Mouse (Mus musculus): Measurements from ENCODE around the gene Nfix.

Nfix gene

DNA sequence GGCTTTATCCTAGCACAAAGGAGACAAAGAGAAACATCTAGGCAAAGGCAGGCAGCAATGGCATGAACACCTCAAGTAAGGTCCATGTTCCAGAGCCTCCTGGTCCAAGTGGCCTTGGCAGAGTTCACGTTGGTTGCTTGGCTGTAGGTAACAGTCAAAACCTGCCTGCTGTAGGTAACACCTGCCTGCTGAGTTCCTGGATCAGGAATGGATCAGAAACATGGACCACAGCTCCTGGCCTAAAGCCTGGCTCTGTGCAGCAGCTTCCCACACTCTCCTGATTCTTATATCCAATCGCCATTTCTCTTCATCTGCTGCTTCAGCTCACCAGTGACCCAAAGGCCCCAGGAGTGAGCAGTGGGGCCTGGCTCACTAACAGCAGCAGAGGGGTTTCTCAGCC is 65.5 kb downstream of the Nfix start:
- DNase-seq: no peak

- DNase-seq: no peak
Observed at GRCm38 (mm10) chr8:84733959-84734358, 66.2 kb downstream of the Nfix start.

- peak in 1 of 2 experiments; percentile 44 for DNase-seq
Observed at GRCm38 (mm10) chr8:84732996-84733395, 67.1 kb downstream of the Nfix start.

GRCm38 (mm10) chr8:84732545-84732944 is 67.6 kb downstream of the Nfix start:
- DNase-seq: no peak

DNA sequence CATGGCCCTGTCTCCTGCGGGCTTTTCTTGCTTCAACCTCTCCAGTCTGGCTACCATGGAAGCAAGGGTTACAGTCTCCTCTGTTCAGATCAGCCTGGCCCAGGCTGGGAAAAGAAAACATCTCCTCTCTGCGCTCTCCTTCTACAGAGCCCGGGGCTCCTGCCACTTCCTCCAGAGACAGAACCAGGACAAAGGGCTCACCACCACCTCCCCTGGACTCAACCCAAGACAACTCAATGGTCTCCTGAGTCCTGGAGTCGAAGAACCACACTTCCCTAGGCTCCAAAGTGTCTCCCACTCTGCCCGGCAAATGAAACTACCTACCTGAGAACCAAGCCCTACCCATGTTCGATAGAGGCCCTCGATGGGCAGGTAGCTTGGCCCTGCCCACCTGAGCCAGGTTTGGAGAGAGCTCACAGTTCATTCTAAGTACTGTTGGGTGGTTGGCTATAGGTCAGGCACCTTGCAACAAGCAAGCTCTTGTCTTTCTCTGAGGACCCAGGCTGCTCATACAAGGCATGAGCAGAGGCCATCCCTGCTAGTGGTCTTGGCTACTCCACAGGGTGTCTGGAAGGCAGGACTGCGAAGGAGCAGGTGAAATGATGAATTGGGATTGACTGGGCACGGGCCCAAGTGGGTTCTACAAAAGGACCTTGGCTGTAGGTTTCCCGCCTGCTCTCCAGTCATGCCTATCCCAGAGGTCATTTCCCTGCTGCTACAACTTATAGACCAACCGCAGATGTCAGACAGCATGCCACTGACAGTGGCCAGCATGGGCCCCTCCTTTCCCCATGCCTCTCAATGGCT is 68.6 kb downstream of the Nfix start:
- DNase-seq: no peak

- DNase-seq: no peak
Observed at GRCm38 (mm10) chr8:84730541-84731370, 69.4 kb downstream of the Nfix start.

DNA sequence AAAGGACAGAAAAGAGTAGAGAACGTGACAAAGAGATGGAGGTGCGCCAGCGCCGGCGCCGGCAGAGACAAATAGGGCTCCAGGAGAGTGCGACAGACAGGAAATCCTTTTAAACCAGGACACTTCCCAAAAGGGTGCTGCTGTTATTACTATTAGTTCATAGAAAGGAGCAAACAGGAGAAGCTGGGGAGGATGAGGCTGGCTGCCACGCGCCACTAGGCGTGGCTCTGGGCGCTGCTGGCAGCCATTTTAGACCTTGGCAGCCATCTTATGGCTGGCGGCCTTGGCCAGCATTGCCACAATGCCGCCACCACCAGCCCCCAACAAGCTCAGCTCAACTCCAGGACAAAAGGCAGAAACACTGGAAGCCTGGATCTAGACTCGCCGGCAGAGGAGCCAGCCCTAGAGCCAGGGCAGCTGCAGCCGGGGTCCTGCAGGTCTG is 70.2 kb downstream of the Nfix start:
- peak; percentile 53 to 79 for DNase-seq

DNA sequence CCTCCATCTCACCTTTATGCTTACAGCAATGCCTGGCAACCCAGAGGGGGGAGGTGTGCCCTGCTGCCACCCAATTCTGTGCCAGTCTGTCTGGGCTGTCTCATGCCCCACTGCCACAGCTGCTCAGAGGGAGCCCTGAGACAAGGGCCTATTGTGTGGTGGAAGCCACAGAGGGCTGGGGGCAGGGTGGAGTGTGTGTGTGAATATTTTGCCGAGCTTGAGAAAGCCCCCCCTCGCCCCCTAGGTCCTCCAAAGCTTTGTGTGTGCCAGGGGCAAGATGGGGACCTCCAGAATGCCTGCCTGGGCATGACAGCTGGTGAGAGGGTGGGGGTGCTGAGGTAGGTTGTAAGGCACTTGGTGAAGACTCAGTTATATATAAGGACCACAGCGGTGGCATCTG is 71.7 kb downstream of the Nfix start:
- no peak for DNase-seq

DNA sequence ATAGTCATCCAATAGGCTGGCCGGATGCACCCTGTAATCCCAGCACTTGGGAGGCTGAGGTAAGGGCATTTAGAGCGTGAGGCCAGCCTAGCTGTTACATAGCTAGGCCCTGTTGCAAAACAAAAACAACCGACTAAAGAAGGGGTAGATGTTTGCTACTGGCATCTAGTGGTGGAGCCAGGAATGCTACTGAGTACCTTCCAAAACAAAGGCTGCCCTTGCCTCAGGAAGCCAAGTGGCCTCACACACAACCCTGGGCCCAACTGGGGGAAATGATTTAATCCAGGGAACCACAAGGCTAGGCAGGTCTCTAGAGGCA is 74.2 kb downstream of the Nfix start:
- DNase-seq: peak in 1 of 2 experiments; percentile 69

DNA sequence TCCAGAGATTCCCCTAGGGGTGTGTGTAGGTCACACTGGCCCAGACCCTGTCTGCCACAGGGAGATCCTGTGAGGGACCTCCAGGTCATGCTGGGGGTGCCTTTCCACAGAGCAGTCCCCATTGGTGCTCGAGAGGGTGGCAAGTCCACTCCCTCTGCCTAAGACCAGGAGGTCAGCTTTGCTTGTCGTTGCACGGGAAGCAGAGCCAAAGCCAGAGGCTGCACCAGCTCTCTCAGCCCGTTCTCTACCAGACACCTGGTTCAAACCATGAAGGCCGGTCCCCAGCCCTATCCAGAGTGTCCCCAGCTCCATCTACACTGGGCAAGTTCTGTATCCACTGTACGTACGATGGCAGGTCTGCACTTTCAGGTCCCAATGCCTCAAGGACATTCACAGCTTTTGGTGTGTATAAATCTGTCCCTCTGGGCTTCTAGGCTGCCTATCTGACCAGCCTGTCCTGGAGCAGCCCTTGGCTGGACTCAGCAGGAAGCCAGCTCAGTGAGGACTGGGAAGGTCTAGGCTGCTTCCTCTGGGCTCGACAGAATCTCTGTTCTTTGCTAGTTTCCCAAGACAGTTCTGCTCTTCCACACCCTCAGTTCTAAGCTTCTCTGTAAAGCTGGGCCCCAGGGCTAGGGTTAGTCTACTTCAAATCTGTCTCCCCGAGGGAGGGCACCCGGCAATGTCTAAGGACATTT is 74.8 kb downstream of the Nfix start:
- DNase-seq: no peak

DNA sequence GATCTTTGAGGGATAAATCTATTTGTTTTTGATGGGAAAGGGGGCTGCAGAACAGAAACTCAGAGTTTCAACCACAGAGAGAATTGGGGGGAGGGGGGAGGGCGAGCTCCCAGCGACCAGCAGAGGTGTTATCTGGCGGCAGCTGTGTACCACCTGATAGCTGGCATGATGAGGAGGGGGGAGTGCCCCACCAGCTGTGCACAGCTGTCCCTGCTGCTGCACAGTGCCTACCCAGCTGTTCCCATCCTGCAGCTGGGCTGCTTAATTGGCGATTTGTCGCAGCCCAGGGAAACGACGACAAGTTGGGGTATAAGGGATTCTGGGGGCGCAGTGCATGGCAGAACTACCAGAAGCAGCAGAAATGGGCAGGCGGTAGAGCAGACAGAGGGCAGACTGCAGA is 75.5 kb downstream of the Nfix start:
- peak in 1 of 2 experiments; percentile 69 for DNase-seq

DNA sequence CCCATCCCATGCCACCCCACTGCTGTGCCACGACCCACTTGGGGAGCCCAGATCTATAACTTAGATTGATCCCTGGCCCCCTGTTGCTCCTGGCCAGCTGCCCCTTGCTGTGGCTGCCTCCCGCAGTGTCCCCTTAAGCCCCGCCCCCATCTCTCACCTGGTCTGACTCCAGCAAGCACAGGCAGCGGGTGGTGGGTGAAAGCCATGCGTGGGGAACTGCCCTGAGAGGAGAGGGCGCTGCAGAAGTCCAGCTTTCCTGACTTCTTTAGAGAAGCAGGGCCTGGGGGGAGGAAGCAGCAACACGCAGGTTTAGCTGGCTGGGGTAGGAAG is 76.6 kb downstream of the Nfix start:
- DNase-seq: peak in 1 of 2 experiments; percentile 57

GRCm38 (mm10) chr8:84722850-84723570 is 77.1 kb downstream of the Nfix start, which contains the start of gene G430095P16Rik:
G430095P16Rik (plus strand) TSS chr8:84723007.
- peak; percentile 92 to 96 for DNase-seq

GRCm38 (mm10) chr8:84722530-84722849 is 77.7 kb downstream of the Nfix start:
- no peak for DNase-seq

- peak in 1 of 2 experiments; percentile 16 for DNase-seq
Observed at GRCm38 (mm10) chr8:84718959-84719690, 81.0 kb downstream of the Nfix start.

DNA sequence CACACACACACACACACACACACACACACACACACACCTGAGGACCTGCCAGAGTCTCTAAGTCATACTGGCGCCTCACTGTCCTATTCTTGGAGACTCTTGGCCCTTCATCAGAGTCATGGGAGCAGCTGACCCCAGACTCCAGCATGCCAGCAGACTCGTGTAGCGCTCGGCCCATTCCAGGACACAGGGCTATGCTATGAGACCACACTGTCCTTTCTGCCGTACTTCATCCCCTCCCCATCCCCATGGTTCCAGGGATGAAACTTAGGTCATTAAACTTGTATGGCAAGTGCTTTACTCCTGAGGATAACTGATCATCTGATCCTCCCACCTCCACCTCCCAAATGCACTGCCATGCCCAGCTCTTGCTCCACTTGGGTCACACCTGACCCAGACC is 81.7 kb downstream of the Nfix start:
- DNase-seq: no peak

- no peak for DNase-seq
Observed at GRCm38 (mm10) chr8:84716790-84717189, 83.4 kb downstream of the Nfix start.

GRCm38 (mm10) chr8:84715893-84716468 is 84.2 kb downstream of the Nfix start:
- no peak for DNase-seq

DNA sequence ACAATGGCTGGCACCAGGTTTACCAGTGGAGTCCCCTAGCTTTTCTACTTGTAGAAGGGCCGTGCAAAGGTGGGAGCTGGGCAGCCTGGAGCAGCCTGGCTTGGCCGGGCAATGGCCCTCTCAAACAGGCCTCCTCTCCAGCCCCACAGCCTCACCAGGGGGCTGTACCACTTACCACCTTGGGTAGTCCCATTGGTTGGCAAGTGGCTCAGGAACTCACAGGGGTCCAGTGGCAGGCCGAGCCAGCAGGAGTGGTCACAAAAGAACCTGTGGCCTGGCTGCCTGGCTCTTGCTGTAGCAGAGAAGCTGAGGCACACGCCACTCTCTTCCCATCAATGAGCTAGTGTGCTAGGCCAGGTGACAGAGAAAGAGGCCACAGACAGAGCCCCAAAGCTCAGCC is 86.0 kb downstream of the Nfix start:
- DNase-seq: no peak

DNA sequence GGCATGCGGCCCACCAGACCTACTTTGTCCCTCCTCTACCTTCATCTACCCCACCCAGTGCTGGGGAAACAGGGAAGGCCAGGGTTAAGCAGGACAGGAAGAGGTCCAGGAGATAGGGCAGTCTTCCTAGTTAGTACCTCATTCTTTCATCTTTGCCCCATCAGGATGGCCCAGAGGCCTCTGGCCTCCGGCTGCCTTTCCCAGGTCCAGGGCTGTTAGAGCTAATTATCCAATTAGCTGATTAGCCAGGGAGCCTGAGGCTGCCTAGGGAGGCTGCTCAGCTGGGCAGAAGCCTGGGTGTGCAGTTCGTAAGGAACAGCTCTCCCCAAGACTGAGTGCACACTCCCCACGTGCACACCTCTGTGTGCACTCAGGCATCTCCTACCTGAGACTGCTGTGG is 86.8 kb downstream of the Nfix start:
- DNase-seq: no peak

GRCm38 (mm10) chr8:84712759-84713120 is 87.4 kb downstream of the Nfix start:
- DNase-seq: no peak

Measured in lung, postnatal 4 days (tissue).